Mouse (Mus musculus) kidney, embryonic 14.5 days (tissue): ENCODE results near the gene Galnt15. TPM values are rescaled to one million over a fixed set of nuclear protein-coding genes. Genes with fewer than 3 reads are reported as not detected.

ENCODE experiments used
- ATAC-seq: fragments of 200-750 bp; cut with Nextera tagmentation; 2 replicates; pipeline ENCODE4 v1.8.0; 2017; ENCODE audit warnings: moderate number of reproducible peaks, mild to moderate bottlenecking, moderate TSS enrichment, moderate library complexity; ENCODE audit not compliant: low FRiP score, low TSS enrichment
- H3K27ac ChIP-seq: fragments of 300-500 bp; sonication (generic); 2 replicates; pipeline ENCODE4 v1.5.1; 2014; ENCODE audit warnings: low read depth, mild to moderate bottlenecking, low read length, moderate library complexity, mixed read lengths
- H3K27me3 ChIP-seq: fragments of 300-500 bp; sonication (generic); 2 replicates; pipeline ENCODE4 v1.6.1; 2014; ENCODE audit warnings: mild to moderate bottlenecking, low read length; ENCODE audit not compliant: control insufficient read depth, insufficient read depth
- H3K36me3 ChIP-seq: fragments of 300-500 bp; sonication (generic); 2 replicates; pipeline ENCODE4 v1.6.1; 2014; ENCODE audit warnings: low read length, mixed read lengths; ENCODE audit not compliant: control insufficient read depth, insufficient read depth
- H3K4me1 ChIP-seq: fragments of 300-500 bp; sonication (generic); 2 replicates; pipeline ENCODE4 v1.6.1; 2014; ENCODE audit warnings: low read length, mixed read lengths; ENCODE audit not compliant: control insufficient read depth, insufficient read depth
- H3K4me2 ChIP-seq: fragments of 300-500 bp; sonication (generic); replicated peaks from 2 replicates; pipeline ENCODE4 v1.6.1; 2014; ENCODE audit warnings: low read depth, mild to moderate bottlenecking, low read length
- H3K4me3 ChIP-seq: fragments of 300-500 bp; sonication (generic); 2 replicates; pipeline ENCODE4 v1.5.1; 2014; ENCODE audit warnings: mild to moderate bottlenecking, low read length
- H3K9ac ChIP-seq: fragments of 300-500 bp; sonication (generic); 2 replicates; pipeline ENCODE4 v1.6.1; 2014; ENCODE audit warnings: low read depth, mild to moderate bottlenecking, low read length, moderate library complexity
- H3K9me3 ChIP-seq: fragments of 300-500 bp; sonication (generic); 2 replicates; pipeline ENCODE4 v1.6.1; 2016; ENCODE audit warnings: low read length; ENCODE audit not compliant: control insufficient read depth
- WGBS: fragments of 180-500 bp; shearing (Covaris S2); extraction: QIAGEN DNeasy Blood & Tissue Kit; methylation state at CpG from one replicate; pipeline ENCODE4 v1.1.7; 2014; 5-methylcytosine and 5-hydroxymethylcytosine counted together
- polyA plus RNA-seq: library from polyadenylated mRNA; unstranded; fragments of >200 nt; fragmentation: Nextera tagmentation; extraction: Ambion mirVana; gene quantifications from 2 replicates; pipeline ENCODE4 v1.2.1, GENCODE M21; 2014

Gene Galnt15
- polyA plus RNA-seq, 1 experiment from 2014 or later, result 0.34 TPM

DNA sequence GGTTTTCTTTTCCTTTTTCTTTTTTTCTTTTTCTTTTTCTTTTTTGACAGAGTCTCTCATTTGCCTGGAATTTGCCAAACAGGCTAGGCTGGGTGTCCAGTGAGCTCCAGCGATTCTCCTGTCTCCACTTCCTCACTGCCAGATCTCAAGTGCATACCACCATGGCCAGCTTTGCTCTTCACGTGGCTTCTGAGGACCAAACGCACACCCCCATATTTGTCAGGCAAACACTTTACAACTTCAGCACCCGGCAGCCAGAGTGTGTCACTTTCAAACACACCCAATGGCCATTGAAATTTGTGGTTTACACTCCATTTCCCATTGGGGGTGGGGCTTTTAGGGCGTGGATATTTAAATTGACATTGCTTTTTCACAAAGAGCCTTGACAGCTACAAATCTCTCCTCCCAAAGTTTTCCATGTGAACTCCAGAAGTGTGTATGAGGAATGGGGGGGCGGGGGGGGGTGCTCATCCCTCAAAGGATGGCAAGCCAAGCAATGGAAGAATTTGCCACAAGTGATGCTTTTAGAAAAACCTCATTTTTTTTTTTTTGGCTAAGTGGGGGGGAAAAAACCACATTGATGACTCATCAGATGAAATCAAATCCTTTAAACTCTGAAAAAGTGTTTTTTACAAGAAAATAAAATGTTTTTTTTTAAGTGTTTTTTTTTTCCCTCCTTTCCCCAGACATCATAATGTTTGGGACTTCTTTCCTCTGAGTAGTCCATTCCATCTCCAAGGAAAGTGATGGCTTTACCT lies 17.1 kb upstream of the Galnt15 start:
- 0 out of 2 replicates have a peak, but pooled peaks cover 3% of the 10 kb centered on the region for H3K9me3 ChIP-seq
- no peaks in the 10 kb centered on the region for H3K27me3 ChIP-seq
- no peak overlapping the region for H3K27ac ChIP-seq
- WGBS, result 52% methylated on average over 6 of the region's 6 CpGs
- no peak overlapping the region for H3K4me3 ChIP-seq
- H3K4me1 ChIP-seq, result no peaks in the 10 kb centered on the region; the same call in 1 of the 2 replicates
- no peaks in the 10 kb centered on the region for H3K36me3 ChIP-seq
- ATAC-seq, result no peak
- H3K9ac ChIP-seq, result no peak overlapping the region
- no peak overlapping the region for H3K4me2 ChIP-seq

DNA sequence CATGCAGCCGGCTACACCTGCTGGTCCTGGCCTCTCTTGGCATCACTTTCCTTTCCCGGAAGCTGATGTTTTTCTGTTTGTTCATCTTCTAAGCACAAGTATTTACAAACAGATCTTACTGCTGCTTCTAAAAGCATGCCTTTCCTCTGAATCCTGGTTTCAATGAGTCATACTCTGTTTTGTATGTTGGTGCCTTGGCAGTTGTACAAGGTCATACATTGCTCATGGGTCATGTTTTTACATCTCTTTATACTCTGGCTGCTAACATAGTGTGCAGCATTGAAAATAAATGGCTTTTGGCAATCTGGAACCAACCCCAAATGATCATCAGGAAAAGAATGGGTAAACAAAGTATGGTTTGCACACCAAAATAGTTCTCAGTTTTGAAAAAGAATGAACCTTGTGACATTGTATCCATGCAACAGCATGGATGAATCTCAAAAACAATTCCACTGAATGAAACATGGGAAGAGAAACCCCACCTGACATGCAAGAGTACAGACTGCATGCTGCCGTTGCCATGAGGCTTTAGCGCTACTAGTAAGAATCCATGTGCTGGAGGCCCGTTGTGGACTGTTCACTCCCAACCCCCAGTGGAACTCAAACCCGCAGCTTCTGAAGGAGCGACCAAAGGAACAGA lies 13.5 kb upstream of the Galnt15 start:
- no peaks in the 10 kb centered on the region for H3K27me3 ChIP-seq
- WGBS, result 83% methylated on average over 7 of the region's 7 CpGs
- H3K4me1 ChIP-seq, result no peaks in the 10 kb centered on the region; the same call in 1 of the 2 replicates
- H3K27ac ChIP-seq, result no peak overlapping the region
- no peak overlapping the region for H3K9ac ChIP-seq
- no peaks in the 10 kb centered on the region for H3K36me3 ChIP-seq
- H3K4me3 ChIP-seq, result no peak overlapping the region
- no peak for ATAC-seq
- no peaks in the 10 kb centered on the region for H3K9me3 ChIP-seq
- no peak overlapping the region for H3K4me2 ChIP-seq

DNA sequence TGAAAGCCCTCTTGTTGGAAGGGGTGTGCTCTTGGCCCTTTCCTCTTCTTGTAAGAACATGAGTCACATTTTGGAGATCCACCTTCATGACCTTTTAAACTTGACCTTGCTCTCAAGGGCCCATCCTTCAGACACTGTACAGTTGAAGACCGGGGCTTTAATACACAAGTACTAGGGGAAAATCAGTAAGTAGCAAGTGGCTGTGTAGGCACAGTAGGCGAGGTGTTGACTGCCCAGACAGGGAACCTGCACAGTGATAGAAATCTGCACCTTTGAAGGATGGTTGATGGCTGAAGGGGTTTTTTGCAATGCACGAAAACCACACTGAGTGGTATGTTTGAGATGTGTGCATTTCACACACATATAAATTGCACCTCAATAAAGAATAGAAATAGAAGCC lies 12.3 kb upstream of the Galnt15 start:
- H3K4me1 ChIP-seq, result no peaks in the 10 kb centered on the region; the same call in 1 of the 2 replicates
- H3K9ac ChIP-seq, result no peak overlapping the region
- ATAC-seq, result no peak
- 84% methylated on average over 3 of the region's 3 CpGs for WGBS
- H3K9me3 ChIP-seq, result no peaks in the 10 kb centered on the region
- H3K27ac ChIP-seq, result no peak overlapping the region
- no peak overlapping the region for H3K4me2 ChIP-seq
- no peaks in the 10 kb centered on the region for H3K36me3 ChIP-seq
- no peak overlapping the region for H3K4me3 ChIP-seq
- H3K27me3 ChIP-seq, result no peaks in the 10 kb centered on the region

DNA sequence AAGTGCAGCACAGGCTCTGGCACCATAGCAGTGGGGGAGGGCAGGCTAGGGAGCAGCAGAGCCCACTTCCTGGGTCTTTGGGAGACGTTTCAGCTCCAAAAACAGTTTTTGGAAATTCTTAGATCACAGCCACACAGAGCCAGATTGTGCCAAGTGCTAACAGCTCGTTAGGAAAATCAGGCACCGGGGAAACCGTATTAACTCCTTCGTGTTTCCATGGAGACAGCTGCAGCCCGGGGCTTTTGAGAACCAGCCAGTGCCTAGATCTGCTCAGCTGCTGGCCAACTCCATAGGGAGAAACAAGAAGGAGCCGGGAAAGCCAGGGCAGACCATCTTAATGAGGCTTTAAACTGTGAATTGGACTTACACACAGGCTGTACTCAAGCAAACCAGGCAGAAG lies 11.9 kb upstream of the Galnt15 start:
- Histone ChIP-seq H3K27ac (no peak overlapping the region), H3K4me2 (no peak overlapping the region), H3K36me3 (no peaks in the 10 kb centered on the region), H3K9ac (no peak overlapping the region), H3K4me1 (no peaks in the 10 kb centered on the region; the same call in 1 of the 2 replicates), H3K27me3 (no peaks in the 10 kb centered on the region), H3K9me3 (no peaks in the 10 kb centered on the region), H3K4me3 (no peak overlapping the region)
- WGBS, result 11% methylated on average over 7 of the region's 7 CpGs
- ATAC-seq, result 0 out of 2 replicates have a peak, but pooled peaks have one; percentile 32

DNA sequence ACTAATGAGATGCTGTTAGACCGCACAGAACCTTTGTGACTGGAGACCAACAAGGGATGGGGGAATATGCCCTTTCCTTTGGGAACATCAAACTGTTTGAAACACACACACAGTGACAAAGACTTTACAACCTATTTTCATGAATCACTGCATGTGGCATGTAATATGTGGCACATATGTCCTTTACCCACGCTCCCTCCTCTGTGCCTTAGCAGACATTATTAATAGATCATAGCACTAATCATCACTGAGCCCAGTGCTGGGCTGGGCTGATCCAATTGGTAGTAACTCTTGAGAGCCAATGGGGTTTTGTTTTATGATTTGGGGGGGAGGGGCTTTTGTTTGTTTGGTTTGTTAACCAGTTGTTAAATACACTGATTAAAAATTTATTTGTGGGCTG lies 11.3 kb upstream of the Galnt15 start:
- 86% methylated on average over 2 of the region's 2 CpGs for whole genome bisulfite sequencing
- Histone ChIP-seq H3K9ac (no peak overlapping the region), H3K4me2 (no peak overlapping the region), H3K9me3 (no peaks in the 10 kb centered on the region), H3K4me1 (no peaks in the 10 kb centered on the region; the same call in 1 of the 2 replicates), H3K36me3 (no peaks in the 10 kb centered on the region), H3K27me3 (no peaks in the 10 kb centered on the region), H3K4me3 (no peak overlapping the region), H3K27ac (no peak overlapping the region)
- ATAC-seq, result no peak

DNA sequence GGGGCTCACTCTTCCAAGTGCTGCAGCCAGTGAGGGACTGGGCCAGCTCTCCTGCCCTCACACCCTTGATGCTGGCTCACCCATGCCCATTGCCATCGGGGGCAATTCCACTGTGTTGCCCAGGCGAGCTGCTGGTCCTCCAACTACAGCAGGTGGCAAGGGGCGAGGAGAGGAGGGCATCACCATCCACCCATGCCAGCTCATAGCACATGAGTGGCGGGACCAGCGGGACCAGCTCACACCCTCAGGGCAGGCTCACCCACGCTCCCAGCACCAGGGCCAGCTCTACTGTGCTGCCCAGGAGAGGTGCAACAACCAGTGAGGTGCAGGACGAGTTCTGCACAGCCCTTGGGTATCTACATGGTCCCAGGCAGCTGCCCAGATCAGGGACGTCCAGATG lies 9.7 kb upstream of the Galnt15 start:
- no peak overlapping the region for H3K9ac ChIP-seq
- no peak overlapping the region for H3K27ac ChIP-seq
- no peaks in the 10 kb centered on the region for H3K27me3 ChIP-seq
- H3K4me3 ChIP-seq, result no peak overlapping the region
- no peak overlapping the region for H3K4me2 ChIP-seq
- H3K9me3 ChIP-seq, result no peaks in the 10 kb centered on the region
- H3K36me3 ChIP-seq, result no peaks in the 10 kb centered on the region
- ATAC-seq, result no peak
- WGBS, result 81% methylated on average over 8 of the region's 8 CpGs
- no peaks in the 10 kb centered on the region; the same call in 1 of the 2 replicates for H3K4me1 ChIP-seq

DNA sequence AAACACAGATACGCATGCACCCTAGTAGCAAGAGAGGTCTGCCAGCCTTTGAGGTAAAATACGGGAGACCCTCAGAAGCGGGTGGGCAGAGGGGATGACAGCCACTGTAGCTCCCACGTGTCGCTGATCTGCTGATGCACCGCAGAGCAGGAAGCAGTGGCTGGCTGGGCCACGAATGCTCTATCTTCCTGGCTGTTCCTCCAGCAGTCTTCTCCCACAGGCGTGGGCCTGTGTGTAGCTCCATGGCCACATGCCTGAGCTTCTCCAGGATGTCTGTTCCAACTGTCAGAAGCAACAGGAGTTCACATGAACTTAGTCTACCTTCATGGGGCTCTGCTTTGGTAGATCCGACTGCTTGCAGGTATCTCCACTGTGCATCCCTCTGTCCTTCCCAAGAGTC lies 6.8 kb upstream of the Galnt15 start:
- WGBS, result 40% methylated on average over 9 of the region's 9 CpGs

DNA sequence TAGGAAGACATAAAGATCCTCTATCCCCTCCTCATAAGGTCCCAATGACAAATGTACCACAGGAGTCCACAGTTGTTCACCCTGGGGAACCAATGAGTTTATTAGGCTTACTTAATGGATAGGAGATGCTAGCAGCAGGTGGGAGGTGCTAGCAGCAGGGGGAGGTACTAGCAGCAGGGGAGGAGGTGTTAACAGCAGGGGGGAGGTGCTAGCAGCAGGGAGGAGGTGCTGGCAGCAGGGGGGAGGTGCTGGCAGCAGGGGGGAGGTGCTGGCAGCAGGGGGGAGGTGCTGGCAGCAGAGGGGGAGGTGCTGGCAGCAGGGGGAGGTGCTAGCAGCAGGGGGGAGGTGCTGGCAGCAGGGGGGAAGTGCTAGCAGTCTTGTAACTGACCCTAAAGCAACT lies 6.3 kb upstream of the Galnt15 start:
- H3K4me3 ChIP-seq, result no peak overlapping the region
- H3K9ac ChIP-seq, result no peak overlapping the region
- no peaks in the 10 kb centered on the region for H3K36me3 ChIP-seq
- 0 out of 2 replicates have a peak, but pooled peaks cover 3% of the 10 kb centered on the region for H3K4me1 ChIP-seq
- no peaks in the 10 kb centered on the region for H3K27me3 ChIP-seq
- H3K9me3 ChIP-seq, result no peaks in the 10 kb centered on the region
- no peak overlapping the region for H3K27ac ChIP-seq
- ATAC-seq, result no peak
- no peak overlapping the region for H3K4me2 ChIP-seq

More for the DNA sequence above, 6.8 kb upstream of the Galnt15 start:
- no peaks in the 10 kb centered on the region; the same call in 1 of the 2 replicates for H3K4me1 ChIP-seq
- H3K4me3 ChIP-seq, result no peak overlapping the region
- peak; percentile 46; the same call in 1 of the 2 replicates for ATAC-seq
- no peaks in the 10 kb centered on the region for H3K27me3 ChIP-seq
- no peak overlapping the region for H3K27ac ChIP-seq
- no peak overlapping the region for H3K4me2 ChIP-seq
- no peaks in the 10 kb centered on the region for H3K9me3 ChIP-seq
- H3K9ac ChIP-seq, result no peak overlapping the region
- H3K36me3 ChIP-seq, result no peaks in the 10 kb centered on the region

DNA sequence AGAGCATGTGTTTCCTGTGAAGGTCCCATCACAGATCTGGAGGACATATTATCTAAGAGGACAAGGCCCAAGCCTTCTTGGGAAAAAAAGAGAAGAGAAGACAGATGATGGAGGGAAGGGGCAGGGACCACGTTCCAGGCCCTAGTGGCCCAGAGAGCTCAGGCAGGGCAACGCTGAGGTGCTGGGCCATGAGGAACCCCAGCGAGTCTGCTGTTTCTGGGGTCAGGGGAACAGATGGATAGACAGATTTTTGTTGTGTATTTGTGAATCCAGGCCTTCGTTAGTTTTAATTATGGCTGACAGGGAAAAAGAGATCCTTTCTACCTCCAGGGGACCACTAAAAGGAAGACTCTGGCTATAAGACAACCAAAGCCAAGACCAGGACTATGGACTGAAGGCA lies 4.9 kb upstream of the Galnt15 start:
- Histone ChIP-seq H3K9ac (no peak overlapping the region), H3K27me3 (no peaks in the 10 kb centered on the region), H3K9me3 (no peaks in the 10 kb centered on the region), H3K4me2 (no peak overlapping the region), H3K27ac (no peak overlapping the region), H3K4me1 (peaks cover 4% of the 10 kb centered on the region; the same call in 1 of the 2 replicates), H3K4me3 (no peak overlapping the region), H3K36me3 (no peaks in the 10 kb centered on the region)
- 95% methylated on average over 4 of the region's 4 CpGs for WGBS
- no peak for ATAC-seq
